Mouse (Mus musculus): ENCODE measurements around the gene Rpl29. TPM values are rescaled to one million over a fixed set of nuclear protein-coding genes. Genes with fewer than 3 reads are reported as not detected.
A peak's percentile ranks its signal among the peaks of the same experiment; 100 is the strongest.

Rpl29 gene
- total RNA-seq, 1 experiment, result 61.2 TPM

DNA sequence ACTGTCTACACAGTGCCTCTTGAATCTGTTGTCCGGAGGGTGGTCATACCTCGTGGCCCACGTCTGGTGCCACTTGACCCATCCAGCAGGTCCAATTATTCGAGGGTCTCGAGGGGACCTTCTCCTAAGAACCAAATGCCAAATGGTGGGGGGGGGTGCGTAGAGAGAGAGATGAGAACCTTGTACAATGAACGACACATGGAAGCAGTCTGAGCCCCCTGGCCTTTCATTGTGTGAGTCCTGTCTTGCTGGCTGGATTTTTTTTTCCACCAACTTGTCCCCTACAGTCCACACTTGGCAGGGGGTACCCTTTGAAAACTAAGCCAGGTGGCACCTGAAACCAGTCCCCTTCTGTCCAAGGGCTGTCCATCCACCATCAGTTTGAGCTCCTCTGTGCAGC, 38.5 kb downstream of the Rpl29 start:
- Histone ChIP-seq H3K9me3 (ENCODE audit: control insufficient read depth, insufficient read depth, low read depth, low read length) (no peaks in the 10 kb centered on the region), H3K4me1 (ENCODE audit: control insufficient read depth in 2 of 2, insufficient read depth in 2 of 2, low read length in 2 of 2, poor library complexity in 1 of 2) (peaks cover 3 to 36% of the 10 kb centered on the region in 2 experiments; a peak in 3 of 4 replicates), H3K9ac (ENCODE audit: insufficient read depth, low read depth, low read length, poor library complexity, severe bottlenecking) (no peak overlapping the region), H3K27ac (ENCODE audit: insufficient read depth, low read depth, low read length, poor library complexity, severe bottlenecking) (no peak overlapping the region), H3K36me3 (ENCODE audit: control insufficient read depth, insufficient read depth, low read length, poor library complexity, severe bottlenecking) (peaks cover 8% of the 10 kb centered on the region), H3K4me3 (ENCODE audit: insufficient read depth in 1 of 2, low read depth in 1 of 2, low read length in 2 of 2, poor library complexity in 1 of 2, severe bottlenecking in 1 of 2) (no peak overlapping the region)
- DNase-seq (ENCODE audit: low read depth, low spot score), result no peak
- in situ Hi-C loops (cut with MboI; ENCODE audit: low sequenced_read_pairs in 2 of 2, unreplicated experiment in 2 of 2), result no loop called here
- TF ChIP-seq ZC3H11A (IDR thresholded peaks at IDR 0.05; ENCODE audit: borderline replicate concordance, low read depth, low read length), result no peak
- no peak for TF ChIP-seq HCFC1 (IDR thresholded peaks at IDR 0.05; ENCODE audit: borderline replicate concordance, insufficient read depth, low read length)
- TF ChIP-seq ZNF384 (IDR thresholded peaks at IDR 0.05; ENCODE audit: low read depth, low read length), result no peak
- TF ChIP-seq CHD2 (IDR thresholded peaks at IDR 0.05; ENCODE audit: low read depth, low read length), result no peak
- TF ChIP-seq MAFK (IDR thresholded peaks at IDR 0.05; ENCODE audit: insufficient read depth, low read depth, low read length), result no peak

DNA sequence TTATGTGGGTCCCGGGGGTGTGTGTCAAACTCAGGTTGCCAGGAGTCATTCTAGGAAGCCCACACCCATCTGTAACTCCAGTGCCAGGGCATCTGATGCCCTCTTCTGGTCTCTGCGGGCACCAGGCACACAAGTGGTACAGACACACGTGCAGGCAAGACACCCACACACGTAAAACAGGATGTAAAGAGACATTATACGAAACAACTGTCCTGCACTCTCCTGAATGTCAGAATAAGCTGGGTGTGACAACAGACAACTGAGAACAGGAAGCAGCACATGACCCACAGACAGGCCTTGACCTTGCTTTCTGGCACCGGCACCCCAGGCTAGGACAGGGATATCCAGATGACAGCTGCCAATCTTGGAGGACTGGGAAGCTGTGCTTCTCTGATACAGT, 40.1 kb downstream of the Rpl29 start:
- H3K9ac ChIP-seq (ENCODE audit: insufficient read depth, low read depth, low read length, poor library complexity, severe bottlenecking), result no peak overlapping the region
- in situ Hi-C loops (cut with MboI; ENCODE audit: low sequenced_read_pairs in 2 of 2, unreplicated experiment in 2 of 2), result no loop called here
- H3K36me3 ChIP-seq (ENCODE audit: control insufficient read depth, insufficient read depth, low read length, poor library complexity, severe bottlenecking), result no peaks in the 10 kb centered on the region
- no peak overlapping the region for H3K27ac ChIP-seq (ENCODE audit: insufficient read depth, low read depth, low read length, poor library complexity, severe bottlenecking)
- TF ChIP-seq ZC3H11A (IDR thresholded peaks at IDR 0.05; ENCODE audit: borderline replicate concordance, low read depth, low read length) (no peak), HCFC1 (IDR thresholded peaks at IDR 0.05; ENCODE audit: borderline replicate concordance, insufficient read depth, low read length) (no peak), ZNF384 (IDR thresholded peaks at IDR 0.05; ENCODE audit: low read depth, low read length) (no peak), MAFK (IDR thresholded peaks at IDR 0.05; ENCODE audit: insufficient read depth, low read depth, low read length) (no peak), CHD2 (IDR thresholded peaks at IDR 0.05; ENCODE audit: low read depth, low read length) (no peak)
- no peaks in the 10 kb centered on the region for H3K9me3 ChIP-seq (ENCODE audit: control insufficient read depth, insufficient read depth, low read depth, low read length)
- DNase-seq (ENCODE audit: low read depth, low spot score), result no peak
- H3K4me3 ChIP-seq (ENCODE audit: insufficient read depth in 1 of 2, low read depth in 1 of 2, low read length in 2 of 2, poor library complexity in 1 of 2, severe bottlenecking in 1 of 2), result no peak overlapping the region
- H3K4me1 ChIP-seq (ENCODE audit: control insufficient read depth in 2 of 2, insufficient read depth in 2 of 2, low read length in 2 of 2, poor library complexity in 1 of 2), result peaks cover 3 to 23% of the 10 kb centered on the region in 2 experiments; a peak in 2 of 4 replicates

DNA sequence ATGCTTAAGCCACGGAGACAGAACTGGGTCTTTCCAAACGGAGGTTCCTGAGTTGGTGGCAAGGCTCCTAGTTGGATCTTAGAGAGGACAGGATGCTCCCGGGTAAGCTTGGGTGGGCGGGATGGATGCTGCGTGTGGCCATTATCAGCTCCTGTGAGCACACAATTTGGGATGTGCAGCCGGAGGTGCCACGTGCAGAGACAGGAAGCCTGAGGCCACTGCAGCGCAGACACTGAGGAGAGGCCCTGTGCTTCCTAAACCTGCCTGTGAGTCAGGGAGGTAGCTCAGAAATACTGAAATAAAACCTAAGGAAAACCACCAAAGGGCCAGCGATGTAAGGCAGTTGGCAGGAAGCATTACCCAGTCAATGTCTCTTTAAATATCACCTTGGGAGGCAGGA, 40.5 kb downstream of the Rpl29 start:
- DNase-seq (ENCODE audit: low read depth, low spot score), result no peak
- Histone ChIP-seq H3K9ac (ENCODE audit: insufficient read depth, low read depth, low read length, poor library complexity, severe bottlenecking) (no peak overlapping the region), H3K4me3 (ENCODE audit: insufficient read depth in 1 of 2, low read depth in 1 of 2, low read length in 2 of 2, poor library complexity in 1 of 2, severe bottlenecking in 1 of 2) (no peak overlapping the region), H3K36me3 (ENCODE audit: control insufficient read depth, insufficient read depth, low read length, poor library complexity, severe bottlenecking) (no peaks in the 10 kb centered on the region), H3K9me3 (ENCODE audit: control insufficient read depth, insufficient read depth, low read depth, low read length) (no peaks in the 10 kb centered on the region), H3K4me1 (ENCODE audit: control insufficient read depth in 2 of 2, insufficient read depth in 2 of 2, low read length in 2 of 2, poor library complexity in 1 of 2) (peaks cover 3 to 22% of the 10 kb centered on the region in 2 experiments; a peak in 2 of 4 replicates), H3K27ac (ENCODE audit: insufficient read depth, low read depth, low read length, poor library complexity, severe bottlenecking) (no peak overlapping the region)
- no peak for TF ChIP-seq ZNF384 (IDR thresholded peaks at IDR 0.05; ENCODE audit: low read depth, low read length)
- no peak for TF ChIP-seq MAFK (IDR thresholded peaks at IDR 0.05; ENCODE audit: insufficient read depth, low read depth, low read length)
- TF ChIP-seq CHD2 (IDR thresholded peaks at IDR 0.05; ENCODE audit: low read depth, low read length), result no peak
- no peak for TF ChIP-seq HCFC1 (IDR thresholded peaks at IDR 0.05; ENCODE audit: borderline replicate concordance, insufficient read depth, low read length)
- TF ChIP-seq ZC3H11A (IDR thresholded peaks at IDR 0.05; ENCODE audit: borderline replicate concordance, low read depth, low read length), result no peak
- in situ Hi-C loops (cut with MboI; ENCODE audit: low sequenced_read_pairs in 2 of 2, unreplicated experiment in 2 of 2), result no loop called here

- Histone ChIP-seq H3K36me3 (ENCODE audit: control insufficient read depth, insufficient read depth, low read length, poor library complexity, severe bottlenecking) (no peaks in the 10 kb centered on the region), H3K4me3 (ENCODE audit: insufficient read depth in 1 of 2, low read depth in 1 of 2, low read length in 2 of 2, poor library complexity in 1 of 2, severe bottlenecking in 1 of 2) (peak overlapping the region; percentile 22 to 24; a peak in 2 of 4 replicates), H3K4me1 (ENCODE audit: control insufficient read depth in 2 of 2, insufficient read depth in 2 of 2, low read length in 2 of 2, poor library complexity in 1 of 2) (peaks cover 2 to 27% of the 10 kb centered on the region in 2 experiments; a peak in 2 of 4 replicates), H3K9me3 (ENCODE audit: control insufficient read depth, insufficient read depth, low read depth, low read length) (no peaks in the 10 kb centered on the region), H3K27ac (ENCODE audit: insufficient read depth, low read depth, low read length, poor library complexity, severe bottlenecking) (no peak overlapping the region), H3K9ac (ENCODE audit: insufficient read depth, low read depth, low read length, poor library complexity, severe bottlenecking) (no peak overlapping the region)
- no peak for DNase-seq (ENCODE audit: low read depth, low spot score)
- TF ChIP-seq ZNF384 (IDR thresholded peaks at IDR 0.05; ENCODE audit: low read depth, low read length), result no peak
- in situ Hi-C loops (cut with MboI; ENCODE audit: low sequenced_read_pairs in 2 of 2, unreplicated experiment in 2 of 2), result no loop called here
Measured at GRCm38 (mm10) chr9:106470991-106471750, 41.9 kb downstream of the Rpl29 start.
